10 mouse cellular contexts compared by ENCODE assay signal in genomic region chr13:20386462-20387141, GRCm38 (mm10).
DNase-seq lines count a peak whose midpoint lies in the region; ATAC-seq and TF ChIP-seq lines count a peak whose summit lies in the region.
"Had no signal": no experiment of that assay in that cellular context is flagged by ENCODE, and none has a peak within 500 bp of the region (broad histone marks: within the 10 kb centered on the region; RNA-seq: fewer than 3 reads in every experiment).

No protein-coding gene starts in this region.

- H3K9ac ChIP-seq in ES-Bruce4 (ENCODE audit: low read depth, poor library complexity, severe bottlenecking), result 0 out of 2 replicates have a peak overlapping the region, but pooled peaks have one; percentile 35
- no peak overlapping the region for H3K9ac ChIP-seq in hindbrain, postnatal 0 days (replicated peaks; ENCODE audit: low read length)
- H3K9ac ChIP-seq: hindbrain, embryonic 14.5 days; liver, embryonic 13.5 days had no signal

- H3K36me3 ChIP-seq in ES-Bruce4 (ENCODE audit: control insufficient read depth, insufficient read depth, low read length, poor library complexity, severe bottlenecking), result no peaks in the 10 kb centered on the region
- no peaks in the 10 kb centered on the region for H3K36me3 ChIP-seq in hindbrain, postnatal 0 days (ENCODE audit: insufficient read depth, low read length)
- H3K36me3 ChIP-seq: liver, embryonic 13.5 days had no signal

- no peak for TF ChIP-seq POLR2A in ES-Bruce4 (IDR thresholded peaks at IDR 0.05; ENCODE audit: insufficient read depth, low read length)
- no peak for TF ChIP-seq POLR2A in lung, adult 2 months (IDR thresholded peaks at IDR 0.05; ENCODE audit: borderline replicate concordance, extremely low read depth, low read depth, low read length)

- peak; percentile 65 to 66 for DNase-seq in heart, adult 9 months (ENCODE audit: low spot score in 2 of 2)
- DNase-seq in heart, postnatal 25 days (ENCODE audit: low spot score), result no peak
- peak; percentile 69 for DNase-seq in NIH3T3 (ENCODE audit: low read depth)
- peak; percentile 28 for DNase-seq in lung, adult 2 months
- no peak for DNase-seq in hindbrain, postnatal 0 days (ENCODE audit: low spot score)
- DNase-seq in layer of hippocampus, adult 2 months (ENCODE audit: low spot score in 2 of 2), result no peak
- DNase-seq in cerebellum, postnatal 25 days, result no peak
- DNase-seq: liver, embryonic 13.5 days had no signal

- intact Hi-C loops in heart, postnatal 25 days (cut with DNase I), result no loop called here

- no peak for ATAC-seq in hindbrain, postnatal 0 days

- no peak overlapping the region for H3K4me3 ChIP-seq in ES-Bruce4 (ENCODE audit: low read depth, low read length)
- no peak overlapping the region for H3K4me3 ChIP-seq in lung, adult 2 months (replicated peaks; ENCODE audit: extremely low read depth, low read depth, low read length)
- H3K4me3 ChIP-seq in hindbrain, postnatal 0 days (ENCODE audit: low read length), result no peak overlapping the region
- no peak overlapping the region for H3K4me3 ChIP-seq in layer of hippocampus, adult 2 months
- H3K4me3 ChIP-seq: liver, embryonic 13.5 days had no signal

- 0 out of 2 replicates have a peak, but pooled peaks cover 4% of the 10 kb centered on the region for H3K9me3 ChIP-seq in ES-Bruce4 (replicated peaks; ENCODE audit: control insufficient read depth, insufficient read depth, low read length, poor library complexity, severe bottlenecking)
- no peaks in the 10 kb centered on the region for H3K9me3 ChIP-seq in hindbrain, postnatal 0 days (ENCODE audit: low read length)
- H3K9me3 ChIP-seq: liver, embryonic 13.5 days had no signal

- no peak overlapping the region for H3K4me2 ChIP-seq in hindbrain, postnatal 0 days (ENCODE audit: low read depth, low read length)
- H3K4me2 ChIP-seq: hindbrain, embryonic 14.5 days; liver, embryonic 13.5 days had no signal

- 49% methylated on average over 4 of the region's 4 CpGs for WGBS in lung, adult 2 months
- WGBS in hindbrain, postnatal 0 days, result 64% methylated on average over 4 of the region's 4 CpGs

- no peaks in the 10 kb centered on the region for H3K27me3 ChIP-seq in ES-Bruce4 (ENCODE audit: control insufficient read depth, insufficient read depth, low read length, poor library complexity, severe bottlenecking)
- no peaks in the 10 kb centered on the region for H3K27me3 ChIP-seq in hindbrain, postnatal 0 days (ENCODE audit: insufficient read depth, low read length)
- H3K27me3 ChIP-seq: liver, embryonic 13.5 days had no signal

- TF ChIP-seq EP300 in ES-Bruce4 (IDR thresholded peaks at IDR 0.05; ENCODE audit: insufficient read depth, low read depth, low read length), result peak; percentile 84; the same call in 1 of the 2 replicates

- no peak for TF ChIP-seq CTCF in ES-Bruce4 (IDR thresholded peaks at IDR 0.05; ENCODE audit: low read depth, low read length)
- TF ChIP-seq CTCF in lung, adult 2 months (IDR thresholded peaks at IDR 0.05; ENCODE audit: insufficient read depth, low read length), result no peak
- no peak for TF ChIP-seq CTCF in hindbrain, postnatal 0 days (IDR thresholded peaks at IDR 0.05; ENCODE audit: low read depth)
- no peak for TF ChIP-seq CTCF in layer of hippocampus, adult 2 months (conservative IDR thresholded peaks at IDR 0.05)

- H3K4me1 ChIP-seq in ES-Bruce4 (ENCODE audit: control insufficient read depth, insufficient read depth, low read length), result peaks cover 8% of the 10 kb centered on the region
- H3K4me1 ChIP-seq in lung, adult 2 months (ENCODE audit: control insufficient read depth, insufficient read depth, low read length), result peaks cover 6% of the 10 kb centered on the region
- no peaks in the 10 kb centered on the region for H3K4me1 ChIP-seq in hindbrain, postnatal 0 days (ENCODE audit: insufficient read depth, low read length)
- H3K4me1 ChIP-seq: liver, embryonic 13.5 days had no signal

- H3K27ac ChIP-seq in ES-Bruce4 (ENCODE audit: insufficient read depth, low read length), result peak overlapping the region; percentile 83
- no peak overlapping the region for H3K27ac ChIP-seq in hindbrain, postnatal 0 days
- no peak overlapping the region for H3K27ac ChIP-seq in layer of hippocampus, adult 2 months
- H3K27ac ChIP-seq: hindbrain, embryonic 14.5 days; liver, embryonic 13.5 days had no signal

Comparison
In these comparisons a context has a peak if more than half of its experiments do, and no peak if none do; other contexts are left out.
1. DNase-seq: peak in heart, adult 9 months (2 of 2), NIH3T3 (single experiment) and lung, adult 2 months (single experiment); none in heart, postnatal 25 days (single experiment), hindbrain, postnatal 0 days (single experiment), layer of hippocampus, adult 2 months (0 of 2) and cerebellum, postnatal 25 days (0 of 2).